Mouse (Mus musculus): Measurements from ENCODE around the gene Etfrf1. TPM values are rescaled to one million over a fixed set of nuclear protein-coding genes. Genes with fewer than 3 reads are reported as not detected.

The Etfrf1 gene
- polyA plus RNA-seq, 1 experiment from 2014 or later: 16.2 TPM

DNA sequence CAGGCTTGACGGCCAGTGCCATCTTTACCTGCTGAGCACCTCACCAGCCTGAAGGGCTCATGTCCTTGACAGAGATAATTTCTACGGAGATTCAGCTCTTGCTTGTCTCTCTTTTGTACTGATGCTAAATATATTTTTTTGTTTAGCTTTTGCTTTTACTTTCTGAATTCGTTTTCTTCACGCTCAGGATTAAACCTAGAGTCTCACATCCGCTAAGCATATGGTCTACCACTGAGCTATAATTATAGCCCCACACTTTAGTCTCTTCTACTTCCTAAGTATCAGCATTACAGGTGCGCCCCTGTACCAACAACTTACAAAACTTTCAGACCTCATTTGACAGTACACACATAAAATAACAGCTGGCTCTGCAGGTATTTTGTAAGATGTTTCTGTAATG lies 24.4 kb downstream of the Etfrf1 start:
- DNase-seq (no peak), ATAC-seq (ENCODE audit: low read depth) (no peak)
- H3K9me3 ChIP-seq (replicated peaks): no peaks in the 10 kb centered on the region
- H3K4me3 ChIP-seq (replicated peaks): no peak overlapping the region
- H3K4me2 ChIP-seq: no peak overlapping the region
- H3K36me3 ChIP-seq: peaks cover 48% of the 10 kb centered on the region
- H3K27ac ChIP-seq: no peak overlapping the region
- H3K9ac ChIP-seq: no peak overlapping the region
- 0 out of 2 replicates have a peak, but pooled peaks cover 4% of the 10 kb centered on the region for H3K4me1 ChIP-seq (replicated peaks)
- WGBS (ENCODE audit: insufficient replicate concordance): 79% methylated on average over 6 of the region's 6 CpGs
- H3K27me3 ChIP-seq: no peaks in the 10 kb centered on the region

DNA sequence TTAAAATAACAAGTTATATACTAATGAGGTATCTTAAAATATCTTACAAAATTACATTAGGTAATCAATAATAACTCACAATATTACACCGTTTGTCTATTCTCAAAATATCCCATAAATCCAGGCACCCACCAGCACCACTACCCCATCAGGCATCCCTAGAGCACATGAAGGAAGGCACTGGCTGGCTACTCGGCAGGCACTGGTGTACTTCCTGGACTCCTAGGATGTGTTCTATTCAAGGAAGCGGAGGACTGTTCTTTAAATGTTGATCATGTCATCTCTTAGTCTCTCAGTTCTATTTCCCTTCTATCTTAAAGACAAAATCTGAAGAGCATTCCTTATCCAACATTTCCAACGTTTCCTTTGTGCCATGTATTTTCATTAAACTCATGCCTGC lies 26.2 kb downstream of the Etfrf1 start:
- 70% methylated on average over 4 of the region's 4 CpGs for WGBS (ENCODE audit: insufficient replicate concordance)
- H3K4me3 ChIP-seq (replicated peaks): no peak overlapping the region

DNA sequence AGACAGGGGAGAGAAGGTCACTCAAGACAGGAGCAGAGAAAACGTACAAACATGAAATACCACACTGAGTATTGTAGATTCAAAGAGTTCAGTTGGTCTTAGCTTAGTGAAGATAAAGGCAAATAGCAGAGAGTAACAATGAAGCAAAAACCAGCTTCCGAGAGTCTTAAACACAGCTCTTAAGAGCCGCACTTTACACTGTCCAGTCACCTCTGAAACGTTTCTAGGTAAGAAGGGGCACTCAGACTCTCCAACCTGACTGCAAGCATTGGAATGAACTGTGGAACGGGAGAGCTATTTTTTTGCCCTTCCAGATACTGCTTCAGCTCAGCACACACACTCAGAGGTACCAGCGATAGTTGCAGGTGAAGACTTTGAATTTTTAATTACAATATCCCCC lies 29.4 kb downstream of the Etfrf1 start:
- no peak for DNase-seq
- 85% methylated on average over 6 of the region's 6 CpGs for WGBS (ENCODE audit: insufficient replicate concordance)
- no peaks in the 10 kb centered on the region for H3K9me3 ChIP-seq (replicated peaks)
- H3K4me1 ChIP-seq (replicated peaks): no peaks in the 10 kb centered on the region
- no peak overlapping the region for H3K4me2 ChIP-seq
- ATAC-seq (ENCODE audit: low read depth): no peak
- H3K27me3 ChIP-seq: no peaks in the 10 kb centered on the region
- H3K27ac ChIP-seq: no peak overlapping the region
- H3K36me3 ChIP-seq: peaks cover 50% of the 10 kb centered on the region
- no peak overlapping the region for H3K4me3 ChIP-seq (replicated peaks)
- no peak overlapping the region for H3K9ac ChIP-seq

More for the DNA sequence above, 26.2 kb downstream of the Etfrf1 start:
- DNase-seq: no peak
- peaks cover 46% of the 10 kb centered on the region for H3K36me3 ChIP-seq
- H3K4me1 ChIP-seq (replicated peaks): 0 out of 2 replicates have a peak, but pooled peaks cover 4% of the 10 kb centered on the region
- H3K9ac ChIP-seq: no peak overlapping the region
- H3K27ac ChIP-seq: no peak overlapping the region
- H3K27me3 ChIP-seq: no peaks in the 10 kb centered on the region
- H3K9me3 ChIP-seq (replicated peaks): no peaks in the 10 kb centered on the region
- H3K4me2 ChIP-seq: no peak overlapping the region
- ATAC-seq (ENCODE audit: low read depth): no peak

DNA sequence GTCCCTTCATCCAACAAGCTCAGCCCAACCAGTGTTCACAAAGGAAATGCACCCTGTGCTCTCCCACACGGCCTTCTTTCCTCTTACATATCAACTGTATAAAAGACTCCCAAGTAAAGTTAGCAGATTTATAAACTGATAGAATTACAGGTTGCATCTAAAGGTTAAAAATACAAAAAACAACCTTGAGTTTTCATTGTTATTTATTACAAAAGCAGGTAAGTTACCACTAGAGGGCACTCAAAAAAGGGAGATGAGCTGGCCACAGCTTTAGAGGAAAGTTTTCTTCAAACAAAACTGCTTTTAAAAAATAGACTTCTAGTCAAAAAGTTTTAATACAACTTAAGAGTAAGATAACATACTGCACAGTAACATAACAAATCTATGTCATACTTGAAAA lies 31.6 kb downstream of the Etfrf1 start:
- no peak overlapping the region for H3K4me3 ChIP-seq (replicated peaks)
- no peaks in the 10 kb centered on the region for H3K9me3 ChIP-seq (replicated peaks)
- H3K36me3 ChIP-seq: peaks cover 63% of the 10 kb centered on the region
- whole genome bisulfite sequencing (ENCODE audit: insufficient replicate concordance): 41% methylated on average over 1 of the region's 1 CpGs
- H3K27ac ChIP-seq: no peak overlapping the region
- ATAC-seq (ENCODE audit: low read depth) (no peak), DNase-seq (no peak)
- H3K9ac ChIP-seq: no peak overlapping the region
- H3K4me2 ChIP-seq: no peak overlapping the region
- H3K4me1 ChIP-seq (replicated peaks): peaks cover 7% of the 10 kb centered on the region
- H3K27me3 ChIP-seq: no peaks in the 10 kb centered on the region

DNA sequence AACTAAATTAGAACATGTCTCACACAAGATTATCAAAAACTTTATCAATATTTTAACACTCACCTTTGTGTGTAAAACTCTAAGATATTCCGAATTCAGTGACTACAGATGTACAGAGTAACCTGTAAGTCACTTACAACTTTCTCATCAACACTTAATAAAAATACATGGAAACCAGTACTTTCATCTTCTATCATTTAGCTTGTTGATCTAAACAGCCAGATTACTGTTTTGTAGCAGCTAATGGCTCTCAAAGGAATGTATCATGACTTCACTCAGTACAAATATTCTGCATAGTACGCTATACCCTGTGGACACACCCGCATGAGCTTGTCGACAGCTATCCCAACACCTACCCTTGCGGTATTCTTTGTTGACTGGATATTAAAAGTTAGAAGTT lies 35.9 kb downstream of the Etfrf1 start:
- Histone ChIP-seq H3K9ac (no peak overlapping the region), H3K4me3 (replicated peaks) (no peak overlapping the region), H3K4me1 (replicated peaks) (peaks cover 34% of the 10 kb centered on the region), H3K27ac (no peak overlapping the region), H3K4me2 (no peak overlapping the region), H3K9me3 (replicated peaks) (no peaks in the 10 kb centered on the region), H3K36me3 (peaks cover 32% of the 10 kb centered on the region), H3K27me3 (0 out of 2 replicates have a peak, but pooled peaks cover 3% of the 10 kb centered on the region)
- 86% methylated on average over 5 of the region's 5 CpGs for WGBS (ENCODE audit: insufficient replicate concordance)
- DNase-seq (no peak), ATAC-seq (ENCODE audit: low read depth) (no peak)

DNA sequence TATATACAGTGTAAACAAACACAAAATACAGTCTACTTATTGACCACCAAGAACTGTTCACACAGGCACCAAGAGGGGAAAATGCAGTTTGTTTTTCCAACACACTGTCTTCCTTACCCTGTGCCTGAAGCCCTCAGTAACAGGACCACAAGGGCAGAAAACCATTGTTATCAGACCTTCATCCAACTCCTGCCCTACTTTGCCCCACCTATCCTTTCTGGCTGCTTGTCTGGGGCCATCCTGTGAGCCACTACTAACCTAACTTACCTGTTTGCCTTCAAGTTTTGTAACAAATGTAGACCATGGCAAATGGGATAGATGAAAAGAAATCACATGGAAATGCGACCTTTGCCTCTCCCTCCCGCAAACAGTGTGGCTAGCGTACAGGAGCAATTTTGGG lies 37.0 kb downstream of the Etfrf1 start:
- Histone ChIP-seq H3K9ac (no peak overlapping the region; the same call in 1 of the 2 replicates), H3K27ac (peak overlapping the region; percentile 16; the same call in 1 of the 2 replicates), H3K9me3 (replicated peaks) (no peaks in the 10 kb centered on the region), H3K4me3 (replicated peaks) (peak overlapping the region; percentile 32), H3K4me2 (peak overlapping the region; percentile 51), H3K36me3 (peaks cover 32% of the 10 kb centered on the region), H3K27me3 (0 out of 2 replicates have a peak, but pooled peaks cover 7% of the 10 kb centered on the region), H3K4me1 (replicated peaks) (peaks cover 34% of the 10 kb centered on the region)
- DNase-seq: no peak
- no peak for ATAC-seq (ENCODE audit: low read depth)
- WGBS (ENCODE audit: insufficient replicate concordance): 64% methylated on average over 3 of the region's 3 CpGs

DNA sequence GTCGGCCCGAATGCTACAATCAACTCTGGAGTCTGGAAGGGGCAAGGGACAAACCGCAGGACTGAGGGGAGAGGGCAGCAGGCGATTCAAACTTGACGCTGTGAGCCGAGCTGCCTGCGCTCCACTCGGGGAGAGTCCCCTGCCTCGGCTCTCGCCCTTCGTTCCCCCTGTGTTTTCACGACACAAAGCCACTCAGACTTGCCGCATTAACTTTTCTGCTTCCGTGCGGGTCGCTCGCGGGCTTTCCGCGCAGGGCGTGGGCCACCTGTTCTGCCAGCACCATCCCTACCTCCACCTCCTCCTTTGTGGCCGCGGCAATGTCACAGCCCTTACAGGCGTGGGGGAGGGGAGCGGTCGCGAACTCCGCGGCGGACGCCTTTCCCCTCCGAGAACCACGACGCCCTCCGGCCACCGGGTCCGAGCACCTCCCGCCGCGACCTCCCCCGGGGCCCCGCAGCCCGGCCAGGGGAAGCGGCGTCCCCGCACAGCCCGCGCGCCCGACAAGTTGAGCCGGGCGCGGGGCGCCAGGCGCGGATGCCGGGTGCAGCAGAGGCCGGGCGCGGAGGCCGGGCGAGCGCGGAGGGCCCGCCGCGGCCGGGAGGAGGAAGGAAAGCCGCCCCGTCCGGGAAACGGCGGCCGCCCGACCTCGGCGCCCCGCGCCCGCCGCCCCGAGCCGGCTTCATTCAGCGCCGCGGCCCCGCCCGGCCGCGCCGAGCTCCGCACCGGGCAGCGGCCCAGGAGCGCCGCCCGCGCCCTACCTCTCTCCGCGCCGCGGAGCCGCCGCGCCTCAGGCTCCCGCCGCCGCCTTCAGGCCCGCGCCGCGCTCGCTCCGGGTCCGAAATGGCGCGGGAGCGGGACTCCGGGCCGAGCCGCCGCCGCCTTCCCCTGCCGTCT lies 38.6 kb downstream of the Etfrf1 start:
- Histone ChIP-seq H3K4me3 (replicated peaks) (peak overlapping the region; percentile 95), H3K4me1 (replicated peaks) (peaks cover 34% of the 10 kb centered on the region), H3K27me3 (0 out of 2 replicates have a peak, but pooled peaks cover 7% of the 10 kb centered on the region), H3K9ac (peak overlapping the region; percentile 99), H3K27ac (peak overlapping the region; percentile 88), H3K9me3 (replicated peaks) (no peaks in the 10 kb centered on the region), H3K36me3 (peaks cover 20% of the 10 kb centered on the region), H3K4me2 (peak overlapping the region; percentile 92)
- peak; percentile 75 for ATAC-seq (ENCODE audit: low read depth)
- peak; percentile 52 for DNase-seq
- under 1% methylated on average over 104 of the region's 124 CpGs for WGBS (ENCODE audit: insufficient replicate concordance)

DNA sequence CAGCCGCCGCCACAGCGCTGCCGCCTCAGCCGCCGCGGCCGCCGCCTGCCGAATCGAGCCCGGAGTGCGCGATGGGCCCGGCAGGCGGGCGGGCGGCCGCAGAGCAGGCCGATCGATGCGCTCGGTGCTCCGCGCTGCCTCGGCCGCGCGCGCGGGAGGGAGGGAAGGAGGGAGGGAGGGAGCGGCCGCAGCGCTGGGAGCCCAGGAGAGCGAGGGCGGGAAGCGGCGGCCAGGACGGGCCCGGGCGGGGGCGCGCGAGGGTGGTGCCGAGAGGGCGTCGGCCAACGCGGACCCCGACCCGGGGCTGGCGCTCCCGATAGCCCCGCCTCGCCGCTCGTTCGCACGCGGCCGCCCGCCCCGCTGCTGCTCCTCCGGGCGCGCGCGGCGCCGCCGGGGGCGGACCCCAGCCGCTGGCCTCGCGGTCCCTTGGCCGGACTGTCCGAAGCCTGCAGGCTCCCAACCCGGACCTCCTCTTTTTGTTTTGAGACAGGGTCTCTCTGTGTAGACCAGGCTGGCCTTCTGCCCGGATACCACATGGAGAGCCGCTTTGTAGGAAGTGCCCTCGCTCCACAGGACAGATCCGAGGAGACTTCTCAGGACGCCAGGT lies 39.4 kb downstream of the Etfrf1 start, which contains the start of gene Kras:
TSS of gene Kras (minus strand) at position 55 of the 607 bp plus-strand sequence.
- peak; percentile 93 for ATAC-seq (ENCODE audit: low read depth)
- H3K4me3 ChIP-seq (replicated peaks): peak within 1 kb of the TSS; percentile 95
- peaks cover 13% of the 10 kb centered on the region for H3K36me3 ChIP-seq

DNA sequence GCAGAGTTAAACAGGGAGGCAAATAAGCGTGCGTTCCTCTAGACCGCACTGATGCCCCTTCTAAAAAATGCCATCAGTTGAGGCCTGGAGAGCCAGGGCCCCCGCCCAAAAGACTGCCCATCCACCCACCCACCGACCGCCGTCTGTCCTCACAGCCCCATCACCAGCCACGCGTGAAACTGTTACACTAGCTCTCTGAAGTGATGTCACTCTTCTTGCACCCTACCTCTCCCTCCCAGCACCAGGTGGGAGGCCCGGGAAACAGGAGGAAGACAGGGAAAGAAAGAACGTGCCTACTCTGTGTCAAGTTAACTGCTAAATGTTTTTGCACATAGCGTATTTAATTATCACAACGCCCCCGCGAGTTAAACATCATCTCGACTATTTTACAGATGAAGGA lies 39.9 kb downstream of the Etfrf1 start:
- Histone ChIP-seq H3K4me2 (peak overlapping the region; percentile 92), H3K9me3 (replicated peaks) (no peaks in the 10 kb centered on the region), H3K9ac (peak overlapping the region; percentile 99), H3K4me1 (replicated peaks) (peaks cover 34% of the 10 kb centered on the region), H3K4me3 (replicated peaks) (peak overlapping the region; percentile 95), H3K36me3 (peaks cover 8% of the 10 kb centered on the region; the same call in 1 of the 2 replicates), H3K27me3 (0 out of 2 replicates have a peak, but pooled peaks cover 7% of the 10 kb centered on the region), H3K27ac (peak overlapping the region; percentile 70)
- DNase-seq: no peak
- WGBS (ENCODE audit: insufficient replicate concordance): 12% methylated on average over 16 of the region's 16 CpGs
- ATAC-seq (ENCODE audit: low read depth): no peak

More for the DNA sequence above, 39.4 kb downstream of the Etfrf1 start, which contains the start of gene Kras:
- H3K27ac ChIP-seq: peak within 1 kb of the TSS; percentile 88
- no peaks in the 10 kb centered on the region for H3K9me3 ChIP-seq (replicated peaks)
- 0 out of 2 replicates have a peak, but pooled peaks cover 7% of the 10 kb centered on the region for H3K27me3 ChIP-seq
- peak within 1 kb of the TSS; percentile 92 for H3K4me2 ChIP-seq
- WGBS (ENCODE audit: insufficient replicate concordance): 1% methylated on average over 49 of the region's 83 CpGs
- H3K4me1 ChIP-seq (replicated peaks): peaks cover 34% of the 10 kb centered on the region
- DNase-seq: peak; percentile 87
- peak within 1 kb of the TSS; percentile 99 for H3K9ac ChIP-seq

DNA sequence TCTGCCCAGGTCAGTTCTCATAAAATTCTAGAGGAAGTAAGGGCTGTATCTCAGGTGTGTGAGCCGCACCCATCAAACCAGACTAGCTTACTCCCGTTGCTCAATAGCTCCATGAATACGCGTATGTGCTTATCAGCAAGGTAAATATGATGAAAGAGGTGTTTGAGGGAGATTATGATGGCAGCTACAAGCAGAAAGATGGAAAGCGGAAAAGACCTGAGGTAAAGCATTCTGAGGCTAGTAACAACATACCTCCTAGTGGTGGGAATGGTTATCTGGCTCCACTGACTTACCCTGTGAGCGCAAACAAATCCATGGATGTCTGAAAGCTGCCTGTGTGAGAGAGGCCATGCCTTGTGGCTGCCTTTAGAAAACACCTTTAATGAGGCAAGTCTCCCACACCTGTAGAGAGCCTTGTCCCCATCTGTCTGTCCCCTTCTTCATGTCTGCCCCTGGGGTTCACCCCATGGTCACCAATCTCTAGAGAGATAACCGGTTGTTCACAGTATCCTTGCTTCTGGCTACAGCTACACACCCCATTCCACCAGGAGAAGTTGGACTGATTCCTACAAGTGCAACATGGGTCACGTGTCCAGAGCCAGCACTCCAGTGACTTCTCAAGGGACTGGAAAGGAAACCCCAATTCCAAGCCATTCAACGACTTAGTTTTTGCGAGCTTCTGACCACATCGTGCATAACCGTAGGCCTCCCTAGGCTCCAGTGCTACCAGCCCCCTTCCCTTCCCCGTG lies 45.2 kb downstream of the Etfrf1 start:
- H3K27ac ChIP-seq: no peak overlapping the region
- H3K36me3 ChIP-seq: no peaks in the 10 kb centered on the region
- DNase-seq: no peak
- H3K4me2 ChIP-seq: no peak overlapping the region
- ATAC-seq (ENCODE audit: low read depth): no peak
- 0 out of 2 replicates have a peak, but pooled peaks cover 4% of the 10 kb centered on the region for H3K27me3 ChIP-seq
- peaks cover 5% of the 10 kb centered on the region for H3K4me1 ChIP-seq (replicated peaks)
- H3K9me3 ChIP-seq (replicated peaks): no peaks in the 10 kb centered on the region
- 64% methylated on average over 13 of the region's 13 CpGs for WGBS (ENCODE audit: insufficient replicate concordance)
- H3K9ac ChIP-seq: no peak overlapping the region
- H3K4me3 ChIP-seq (replicated peaks): no peak overlapping the region

DNA sequence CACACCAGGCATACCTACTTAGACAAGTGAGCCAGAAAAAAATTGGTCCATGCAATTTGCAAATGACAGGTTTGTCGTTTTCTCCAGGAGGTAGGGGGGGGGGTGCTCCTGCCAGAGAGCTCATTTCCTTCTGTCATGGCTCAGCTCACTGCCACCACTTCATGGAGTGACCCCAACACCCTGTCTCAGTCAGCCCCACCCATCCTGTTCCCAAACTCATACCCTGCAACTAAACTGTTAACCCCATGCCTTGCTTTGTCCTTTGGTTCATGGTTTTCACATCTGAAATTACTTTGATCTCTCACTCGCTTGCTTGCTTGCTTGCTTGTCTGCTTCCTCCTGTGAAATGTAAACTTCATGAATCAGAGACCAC lies 45.8 kb downstream of the Etfrf1 start:
- Histone ChIP-seq H3K4me3 (replicated peaks) (no peak overlapping the region), H3K9ac (no peak overlapping the region), H3K27me3 (0 out of 2 replicates have a peak, but pooled peaks cover 4% of the 10 kb centered on the region), H3K4me2 (no peak overlapping the region), H3K4me1 (replicated peaks) (no peaks in the 10 kb centered on the region), H3K27ac (no peak overlapping the region), H3K9me3 (replicated peaks) (no peaks in the 10 kb centered on the region), H3K36me3 (no peaks in the 10 kb centered on the region)
- DNase-seq (no peak), ATAC-seq (ENCODE audit: low read depth) (no peak)
- 35% methylated on average over 2 of the region's 2 CpGs for WGBS (ENCODE audit: insufficient replicate concordance)
